Mouse (Mus musculus) skeletal muscle tissue, adult 2 months (tissue): ENCODE results near the gene Csmd2.

ENCODE experiments used
- DNase-seq: peaks from one replicate; pipeline ENCODE4 v3.0.0-alpha.2; 2012; ENCODE audit warnings: low read depth, low spot score

Gene Csmd2

DNA sequence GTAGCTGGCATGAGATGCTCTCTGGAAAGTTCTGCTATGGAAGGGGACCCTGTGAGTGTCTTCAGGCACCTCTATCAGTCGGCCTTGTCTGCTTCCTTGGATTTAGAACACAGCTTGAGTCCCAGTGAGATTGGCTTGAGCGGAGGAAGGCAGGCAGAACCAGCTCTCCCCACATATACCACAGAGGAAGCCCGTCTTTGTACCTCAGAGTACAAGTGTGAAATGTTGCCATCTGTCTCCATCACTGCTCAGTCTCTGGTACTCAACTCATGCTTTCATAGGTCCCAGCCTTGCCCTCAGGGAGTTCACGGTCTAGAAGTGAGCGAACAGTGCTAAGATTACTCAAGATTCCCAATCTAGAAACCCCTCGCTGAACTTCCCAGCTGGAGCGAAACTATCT lies 352.8 kb downstream of the Csmd2 start:
- no peak for DNase-seq

- DNase-seq, result no peak
Measured at GRCm38 (mm10) chr4:128341315-128341714, 353.7 kb downstream of the Csmd2 start.

GRCm38 (mm10) chr4:128342208-128342607 lies 354.6 kb downstream of the Csmd2 start:
- no peak for DNase-seq

DNA sequence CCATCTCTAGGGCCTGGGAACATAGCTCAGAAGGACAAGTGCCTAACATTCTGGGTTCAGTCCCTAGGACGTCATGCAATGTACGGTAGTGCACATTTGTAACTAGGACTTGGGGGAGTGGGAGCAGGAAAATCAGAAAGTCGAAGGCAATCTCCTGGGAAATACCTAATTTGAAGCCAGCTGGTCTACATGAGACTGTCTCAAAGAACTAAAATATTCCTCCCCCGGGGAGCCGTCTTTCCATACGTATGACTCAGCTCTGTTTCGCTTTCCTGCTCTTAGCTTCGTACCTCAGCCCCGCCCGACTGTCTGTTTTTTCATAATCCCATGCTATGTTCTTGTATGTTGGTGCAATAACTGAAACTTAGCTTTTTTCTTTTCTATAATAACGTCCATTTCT lies 371.1 kb downstream of the Csmd2 start:
- no peak for DNase-seq

DNA sequence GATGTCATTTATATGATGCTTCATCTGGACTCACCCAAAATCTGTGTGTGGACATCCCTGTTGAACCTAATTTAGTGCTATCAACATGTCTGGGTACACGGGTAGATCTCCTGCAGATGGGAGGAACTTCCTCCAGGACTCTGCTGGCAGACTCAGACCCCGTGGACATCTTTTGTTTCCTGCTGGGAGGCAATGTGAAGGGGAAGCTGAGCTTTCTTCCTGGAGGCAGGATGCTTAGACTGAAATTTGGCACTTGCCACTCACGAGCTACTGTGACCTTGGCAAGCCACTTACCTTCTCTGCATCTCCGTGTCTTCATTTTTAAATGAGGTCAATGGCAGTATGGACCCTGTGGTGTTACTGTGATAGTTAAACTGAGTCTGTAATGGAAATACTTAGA lies 378.2 kb downstream of the Csmd2 start:
- DNase-seq, result no peak

GRCm38 (mm10) chr4:128368088-128368487 lies 380.4 kb downstream of the Csmd2 start:
- no peak for DNase-seq

GRCm38 (mm10) chr4:128371766-128372165 lies 384.1 kb downstream of the Csmd2 start:
- no peak for DNase-seq

GRCm38 (mm10) chr4:128373196-128373595 lies 385.5 kb downstream of the Csmd2 start:
- DNase-seq, result no peak

DNA sequence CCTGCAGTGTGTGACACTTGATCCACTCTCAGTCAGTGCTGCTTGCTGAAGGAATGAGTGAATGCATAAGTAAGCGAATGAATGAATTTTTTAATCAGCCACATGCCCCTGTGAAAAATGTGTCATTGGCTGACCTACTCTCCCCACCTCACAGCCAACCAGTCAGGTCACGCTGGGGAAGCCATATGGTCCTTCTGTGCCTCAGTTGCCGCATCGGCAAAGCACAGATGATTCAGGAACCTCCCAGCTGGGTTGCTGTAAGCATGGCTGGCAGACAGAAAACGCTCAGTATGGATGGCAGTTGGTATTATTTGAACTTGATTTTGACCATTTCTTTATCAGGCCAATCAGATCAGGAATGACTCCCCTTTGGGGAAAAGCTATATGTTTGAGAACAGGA lies 386.4 kb downstream of the Csmd2 start:
- no peak for DNase-seq

DNA sequence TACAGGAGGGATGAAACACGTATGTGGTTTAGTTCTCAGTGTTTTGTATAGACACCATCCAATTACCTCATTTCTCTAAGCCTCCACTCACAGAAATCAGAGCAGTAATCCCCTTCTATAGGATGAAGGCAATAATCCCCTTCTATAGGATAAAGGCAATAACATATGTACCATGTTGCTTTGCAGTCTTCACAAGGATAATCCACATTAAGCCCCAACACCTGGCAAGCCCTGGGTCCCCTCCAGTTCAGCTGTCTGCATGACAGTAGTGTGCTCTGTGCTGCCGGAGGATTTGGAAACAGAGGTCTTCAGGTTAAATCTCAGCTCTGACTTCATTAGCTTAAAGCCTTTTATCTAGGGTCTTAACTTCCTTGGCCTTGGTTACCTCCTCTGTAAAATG lies 391.3 kb downstream of the Csmd2 start:
- DNase-seq, result no peak

GRCm38 (mm10) chr4:128381331-128381730 lies 393.7 kb downstream of the Csmd2 start:
- no peak for DNase-seq

GRCm38 (mm10) chr4:128383800-128384199 lies 396.1 kb downstream of the Csmd2 start:
- no peak for DNase-seq

DNA sequence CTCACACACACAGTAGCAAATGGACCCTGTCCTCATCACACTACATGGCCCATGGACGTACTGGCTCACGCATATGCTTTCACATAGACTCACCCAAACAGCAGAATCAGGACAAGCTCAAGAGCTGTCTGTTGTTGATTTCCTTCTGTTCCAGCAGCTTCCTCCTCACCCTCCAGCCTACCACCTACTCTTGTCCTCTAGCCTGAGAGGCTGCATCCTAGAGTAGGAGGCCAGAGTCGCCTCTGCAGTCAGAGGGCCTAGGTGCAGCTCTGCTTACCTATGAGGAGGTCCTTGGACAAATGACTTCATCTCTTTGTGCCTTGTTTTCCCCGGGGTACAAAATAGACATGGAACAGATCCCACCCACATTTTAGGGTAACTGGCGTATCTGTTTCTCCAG lies 403.8 kb downstream of the Csmd2 start:
- no peak for DNase-seq

- no peak for DNase-seq
Measured at GRCm38 (mm10) chr4:128392279-128392678, 404.6 kb downstream of the Csmd2 start.

GRCm38 (mm10) chr4:128393864-128394263 lies 406.2 kb downstream of the Csmd2 start:
- DNase-seq, result no peak

DNA sequence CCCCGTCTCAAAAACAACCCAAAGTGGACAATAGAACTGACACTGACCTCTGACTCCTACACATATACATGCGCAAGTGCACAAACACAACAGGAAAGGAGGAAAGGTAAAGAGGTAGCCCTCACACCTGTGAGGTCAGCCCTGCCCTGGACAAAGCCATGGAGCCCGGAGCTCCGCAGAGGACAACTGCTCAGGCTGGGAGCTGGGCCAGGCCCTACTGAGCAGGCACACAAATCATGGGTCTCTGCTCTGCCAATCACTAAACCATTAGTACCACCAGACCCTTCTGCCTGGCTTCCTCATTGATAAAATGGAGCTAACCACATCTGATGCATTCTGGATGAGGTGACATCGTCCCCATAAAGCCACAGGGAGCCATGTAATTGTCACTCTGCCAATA lies 409.0 kb downstream of the Csmd2 start:
- no peak for DNase-seq

DNA sequence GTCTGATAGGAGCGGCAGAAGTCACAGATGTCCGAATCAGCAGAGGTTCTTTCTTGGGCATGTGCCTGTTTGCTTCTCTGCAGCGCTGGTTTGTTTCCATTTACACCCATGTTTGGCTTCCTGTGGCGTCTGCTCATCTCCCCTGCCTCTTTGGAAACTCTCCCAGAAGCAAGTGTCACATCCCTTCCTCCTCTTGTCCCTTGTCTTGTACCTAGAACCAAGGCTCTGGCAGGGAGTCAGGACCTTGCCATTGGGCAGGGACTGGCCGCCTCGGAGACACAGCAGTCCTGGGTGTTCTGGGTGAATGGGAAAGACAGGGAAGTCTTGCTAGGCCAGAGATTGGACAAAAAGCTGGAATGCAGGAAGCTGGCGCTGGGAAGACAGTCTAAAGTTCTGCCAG lies 410.1 kb downstream of the Csmd2 start:
- no peak for DNase-seq

DNA sequence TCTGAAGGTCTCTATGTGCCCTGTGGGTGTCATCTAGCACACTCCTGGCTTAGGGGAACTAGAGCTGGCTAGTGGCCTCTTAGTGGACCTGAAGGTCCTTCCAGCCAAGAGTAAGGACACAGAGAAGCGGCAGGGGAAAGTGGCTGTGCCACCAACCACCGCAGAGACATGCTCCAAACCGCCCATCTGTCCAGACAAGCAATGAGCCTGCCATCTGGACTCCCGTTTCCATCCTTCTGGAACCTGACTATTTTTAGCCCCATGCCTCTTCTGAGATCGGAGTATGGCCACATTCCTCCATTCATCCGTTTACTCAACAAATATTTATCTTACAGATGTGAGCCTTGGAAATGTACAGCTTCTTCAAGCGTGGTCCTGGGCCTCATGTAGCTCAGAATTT lies 411.3 kb downstream of the Csmd2 start:
- no peak for DNase-seq

DNA sequence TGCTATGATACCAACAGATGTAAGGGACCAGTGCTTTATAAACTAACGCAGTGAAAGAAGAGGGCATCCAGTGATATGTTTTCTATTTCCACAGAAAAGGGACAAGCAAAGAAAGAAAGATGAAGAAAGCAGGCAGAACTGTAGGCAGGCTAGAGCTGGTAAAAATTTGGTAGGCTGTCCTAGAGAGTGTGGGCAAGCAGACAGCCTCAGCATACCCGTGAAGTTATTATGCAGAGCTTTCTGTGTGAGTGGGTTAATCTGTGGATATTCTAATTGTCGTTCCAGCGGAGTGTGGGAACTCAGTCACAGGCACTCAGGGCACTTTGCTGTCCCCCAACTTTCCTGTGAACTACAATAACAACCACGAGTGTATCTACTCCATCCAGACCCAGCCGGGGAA lies 412.4 kb downstream of the Csmd2 start:
- DNase-seq, result no peak

GRCm38 (mm10) chr4:128401591-128401990 lies 413.9 kb downstream of the Csmd2 start:
- no peak for DNase-seq

GRCm38 (mm10) chr4:128402706-128403105 lies 415.0 kb downstream of the Csmd2 start:
- DNase-seq, result no peak

DNA sequence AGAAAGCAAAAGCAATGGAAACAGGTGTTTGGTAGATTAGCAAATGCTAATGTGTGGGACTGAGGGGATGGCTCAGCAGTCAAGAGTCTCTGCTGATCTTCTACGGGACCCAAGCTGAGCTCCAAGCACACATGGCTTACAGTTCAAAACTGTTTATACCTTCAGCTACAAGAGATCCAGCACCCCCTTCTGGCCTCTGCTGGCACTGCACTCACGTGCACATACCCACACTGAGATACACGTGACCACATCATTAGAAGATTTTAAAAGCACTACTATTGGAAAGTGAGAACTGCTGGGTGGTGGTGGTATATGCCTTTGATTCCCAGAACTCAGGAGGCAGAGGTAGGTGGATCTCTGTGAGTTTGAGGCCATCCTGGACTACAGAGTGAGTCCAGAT lies 417.9 kb downstream of the Csmd2 start:
- DNase-seq, result no peak

GRCm38 (mm10) chr4:128407084-128407845 lies 419.6 kb downstream of the Csmd2 start:
- no peak for DNase-seq
